Comparison of ENCODE assay signal across 8 mouse cellular contexts in genomic region chr1:186182498-186183203, GRCm38 (mm10).
DNase-seq lines count a peak whose midpoint lies in the region; ATAC-seq and TF ChIP-seq lines count a peak whose summit lies in the region.

No protein-coding gene starts in this region.

- H3K27me3 ChIP-seq in intestine, postnatal 0 days (replicated peaks; ENCODE audit: control insufficient read depth, insufficient read depth, low read length), result no peaks in the 10 kb centered on the region

- intact Hi-C loops in gastrocnemius, postnatal 36 days (cut with DNase I), result loop anchor here (10.0 kb wide), 1 partner anchor 498 kb away; no protein-coding TSS in a partner anchor
- intact Hi-C loops in left cerebral cortex, postnatal 25 days (cut with DNase I), result loop anchor here (5.0 kb wide), 1 partner anchor 540 kb away; no protein-coding TSS in a partner anchor

- no peaks in the 10 kb centered on the region for H3K36me3 ChIP-seq in intestine, postnatal 0 days (ENCODE audit: control insufficient read depth, insufficient read depth)

- ATAC-seq in intestine, postnatal 0 days, result peak; percentile 92
- ATAC-seq in monocyte, adult 5-6 weeks (replicated peaks; ENCODE audit: insufficient number of reproducible peaks, low FRiP score, low TSS enrichment, poor library complexity, severe bottlenecking), result no peak

- DNase-seq in WW6 (ENCODE audit: low read depth, low spot score), result peak; percentile 14
- peak; percentile 76 for DNase-seq in embryo, embryonic 11 days
- DNase-seq in gastrocnemius, postnatal 36 days, result peak; percentile 34 to 50
- peak; percentile 38 to 51 for DNase-seq in left cerebral cortex, postnatal 25 days (ENCODE audit: low spot score in 2 of 2)
- DNase-seq in mesoderm, embryonic 11.5 days (ENCODE audit: low read depth, low spot score), result peak; percentile 83
- peak; percentile 32 for DNase-seq in right cerebral cortex, postnatal 4 days

- no peak overlapping the region for H3K9ac ChIP-seq in intestine, postnatal 0 days (ENCODE audit: low read depth, low read length)

- H3K4me2 ChIP-seq in intestine, postnatal 0 days (replicated peaks; ENCODE audit: low read depth), result peak overlapping the region; percentile 62

- no peak overlapping the region for H3K27ac ChIP-seq in intestine, postnatal 0 days (ENCODE audit: low read depth, low read length)

- TF ChIP-seq CTCF in intestine, postnatal 0 days (IDR thresholded peaks at IDR 0.05; ENCODE audit: low read depth), result peak; percentile 73

- H3K4me3 ChIP-seq in intestine, postnatal 0 days (ENCODE audit: low read depth, low read length), result peak overlapping the region; percentile 21

- H3K4me1 ChIP-seq in intestine, postnatal 0 days (replicated peaks; ENCODE audit: control insufficient read depth, insufficient read depth, low read length), result no peaks in the 10 kb centered on the region

- WGBS in intestine, postnatal 0 days, result 13% methylated on average over 23 of the region's 23 CpGs

- no peaks in the 10 kb centered on the region for H3K9me3 ChIP-seq in intestine, postnatal 0 days (ENCODE audit: control insufficient read depth)

Comparison
In these comparisons a context has a peak if more than half of its experiments do, and no peak if none do; other contexts are left out.
1. DNase-seq: peak in every context shown above with its lines; median percentile 83 in mesoderm, embryonic 11.5 days; 76 in embryo, embryonic 11 days; 44 in left cerebral cortex, postnatal 25 days; 42 in gastrocnemius, postnatal 36 days; 32 in right cerebral cortex, postnatal 4 days; 14 in WW6.